Mouse (Mus musculus) cortical plate, adult 2 months (tissue): Measurements from ENCODE around the gene Sar1a.

ENCODE experiments used
- CTCF ChIP-seq: fragments of 200-500 bp; IDR thresholded peaks from 2 replicates; pipeline ENCODE4 v1.5.1; 2011; ENCODE audit warnings: mild to moderate bottlenecking, control low read depth, low read length; ENCODE audit not compliant: insufficient read depth; ENCODE audit errors: extremely low read depth
- POLR2A ChIP-seq: fragments of 200-500 bp; IDR thresholded peaks from 2 replicates; pipeline ENCODE4 v1.6.1; 2011; ENCODE audit warnings: mild to moderate bottlenecking, low read length, control low read depth; ENCODE audit not compliant: insufficient read depth; ENCODE audit errors: extremely low read depth

- TF ChIP-seq CTCF (no peak), POLR2A (no peak)
Observed at GRCm38 (mm10) chr10:61670758-61671157, 9.3 kb upstream of the Sar1a start.
